Mouse (Mus musculus): ENCODE measurements around the gene Elmo2.

GRCm38 (mm10) chr2:165318941-165319340, 7.3 kb downstream of the Elmo2 start:
- no peak for TF ChIP-seq MYOD1 (IDR thresholded peaks at IDR 0.05; ENCODE audit: control insufficient read depth in 1 of 3, insufficient read length in 2 of 3, low read depth in 2 of 3)
- no peak for TF ChIP-seq REST (IDR thresholded peaks at IDR 0.05; ENCODE audit: insufficient read depth, insufficient read length)
- no peak for TF ChIP-seq POLR2AphosphoS2 (IDR thresholded peaks at IDR 0.05; ENCODE audit: insufficient read length, low read depth)
- TF ChIP-seq POLR2A (IDR thresholded peaks at IDR 0.05; ENCODE audit: insufficient read length, low read depth): no peak
- no peak for TF ChIP-seq USF1 (IDR thresholded peaks at IDR 0.05; ENCODE audit: low read depth)
- no peak for TF ChIP-seq E2F4 (IDR thresholded peaks at IDR 0.05; ENCODE audit: insufficient read depth)

Data from myocyte (in vitro differentiated cells).